ENCODE assay signal across 22 mouse cellular contexts in the genomic region with DNA sequence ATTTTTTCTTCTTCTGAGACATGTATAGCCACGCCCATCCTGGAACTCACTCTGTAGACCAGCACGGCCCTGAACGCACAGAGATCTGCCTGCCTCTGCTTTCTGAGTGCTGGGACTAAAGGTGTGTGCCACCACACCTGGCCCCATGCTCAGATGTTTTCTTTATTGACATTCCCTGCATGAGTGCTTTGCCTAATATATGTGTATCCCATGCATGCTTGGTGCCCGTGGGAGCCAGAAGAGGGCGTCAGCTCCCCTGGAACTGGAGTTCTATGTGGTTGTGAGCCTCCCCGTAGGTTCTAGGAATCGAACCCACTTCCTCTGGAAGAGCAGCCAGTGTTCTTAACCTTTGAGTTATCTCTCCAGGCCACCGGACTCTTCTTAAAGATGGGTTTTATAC.
"Had no signal": no experiment of that assay in that cellular context is flagged by ENCODE, and none has a peak within 500 bp of the region (broad histone marks: within the 10 kb centered on the region; RNA-seq: fewer than 3 reads in every experiment).

No protein-coding gene starts in this region.

- H3K9ac ChIP-seq: kidney, embryonic 15.5 days; limb, embryonic 13.5 days; liver, embryonic 12.5 days; liver, embryonic 15.5 days; lung, embryonic 15.5 days; midbrain, embryonic 13.5 days; neural tube, embryonic 13.5 days; stomach, embryonic 15.5 days had no signal

- H3K27ac ChIP-seq: kidney, embryonic 15.5 days; limb, embryonic 10.5 days; limb, embryonic 13.5 days; liver, embryonic 12.5 days; liver, embryonic 15.5 days; lung, embryonic 15.5 days; midbrain, embryonic 10.5 days; midbrain, embryonic 13.5 days; neural tube, embryonic 13.5 days; stomach, embryonic 15.5 days had no signal

- H3K4me2 ChIP-seq: kidney, embryonic 15.5 days; limb, embryonic 13.5 days; liver, embryonic 12.5 days; liver, embryonic 15.5 days; lung, embryonic 15.5 days; midbrain, embryonic 13.5 days; neural tube, embryonic 13.5 days; stomach, embryonic 15.5 days had no signal

- DNase-seq: kidney, postnatal 10 days; kidney, postnatal 36 days; layer of hippocampus, adult 9-11 months; liver; lung, adult 18-20 months; lung, postnatal 10 days; lung, postnatal 36 days; retina, postnatal 1 day; thymus, adult 18-20 months; thymus, postnatal 36 days had no signal

- H3K4me1 ChIP-seq: limb, embryonic 13.5 days; midbrain, embryonic 13.5 days; neural tube, embryonic 13.5 days had no signal

- H3K27me3 ChIP-seq: kidney, embryonic 15.5 days; limb, embryonic 13.5 days; liver, embryonic 12.5 days; liver, embryonic 15.5 days; lung, embryonic 15.5 days; megakaryocyte, embryonic 14.5 days; midbrain, embryonic 13.5 days; neural tube, embryonic 13.5 days; stomach, embryonic 15.5 days had no signal

- H3K36me3 ChIP-seq: kidney, embryonic 15.5 days; limb, embryonic 10.5 days; limb, embryonic 13.5 days; liver, embryonic 12.5 days; liver, embryonic 15.5 days; midbrain, embryonic 10.5 days; midbrain, embryonic 13.5 days; neural tube, embryonic 13.5 days; stomach, embryonic 15.5 days had no signal

- H3K4me3 ChIP-seq: kidney, embryonic 15.5 days; limb, embryonic 10.5 days; limb, embryonic 13.5 days; liver, embryonic 12.5 days; liver, embryonic 15.5 days; lung, embryonic 15.5 days; megakaryocyte, embryonic 14.5 days; midbrain, embryonic 10.5 days; midbrain, embryonic 13.5 days; myocyte; neural tube, embryonic 13.5 days; stomach, embryonic 15.5 days had no signal

- H3K9me3 ChIP-seq: kidney, embryonic 15.5 days; limb, embryonic 10.5 days; limb, embryonic 13.5 days; liver, embryonic 12.5 days; liver, embryonic 15.5 days; lung, embryonic 15.5 days; megakaryocyte, embryonic 14.5 days; midbrain, embryonic 10.5 days; midbrain, embryonic 13.5 days; neural tube, embryonic 13.5 days; stomach, embryonic 15.5 days had no signal
